Mouse (Mus musculus): ENCODE data around the gene Gm17571. TPM values are rescaled to one million over a fixed set of nuclear protein-coding genes. Genes with fewer than 3 reads are reported as not detected.

Gene Gm17571
- polyA plus RNA-seq, 1 experiment from 2014 or later, result not detected

DNA sequence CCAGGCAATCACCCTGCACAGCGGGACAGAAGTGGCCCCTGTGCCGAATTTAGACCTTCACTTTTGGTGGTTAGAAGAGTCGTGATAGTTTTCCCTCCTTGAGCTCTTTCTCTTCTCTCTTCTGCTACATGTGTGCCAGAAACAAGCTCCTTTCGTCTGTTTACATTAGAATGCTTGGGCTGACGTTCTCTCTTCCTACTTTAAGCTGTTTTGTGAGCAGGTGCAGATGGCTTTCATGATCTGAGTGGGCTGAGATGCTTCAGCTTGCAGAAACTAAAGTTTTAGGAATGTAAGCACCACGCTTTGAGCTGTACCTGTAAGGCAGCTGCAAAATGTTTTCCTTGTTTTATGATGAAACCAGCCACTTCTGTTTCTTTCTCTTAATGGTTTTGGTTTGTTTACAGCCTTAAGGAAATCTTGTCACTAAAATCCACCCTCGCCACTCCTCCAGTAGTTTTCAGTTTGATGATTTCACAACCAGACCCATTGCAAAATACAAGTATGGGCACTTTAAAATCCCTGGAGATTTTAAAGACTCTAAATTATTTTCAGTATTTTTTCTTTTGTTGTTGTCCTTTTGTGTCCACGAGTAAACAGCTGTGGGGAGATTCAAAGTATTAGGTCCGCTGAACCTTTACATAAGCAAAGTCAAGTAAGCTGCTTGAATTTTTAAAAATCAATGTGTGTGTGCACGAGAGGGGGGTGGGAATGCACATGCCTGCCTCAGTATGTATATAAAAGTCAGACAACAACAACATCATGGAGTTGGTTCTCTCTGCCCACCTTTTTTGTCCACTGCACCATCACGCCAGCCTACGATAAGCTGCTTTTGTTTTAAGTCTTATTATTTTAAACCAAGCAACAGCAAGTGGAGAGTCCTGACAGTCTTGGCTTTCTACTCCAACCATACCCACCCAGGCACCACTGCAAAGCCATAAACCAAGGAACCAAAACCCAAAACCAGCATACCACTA, 38.0 kb upstream of the Gm17571 start:
- peak; percentile 79 for DNase-seq
- no peak overlapping the region for H3K9ac ChIP-seq
- H3K4me3 ChIP-seq (ENCODE audit: low read depth, low read length), result no peak overlapping the region
- no peak for TF ChIP-seq CTCF (IDR thresholded peaks at IDR 0.05; ENCODE audit: low read depth)
- no peaks in the 10 kb centered on the region for H3K9me3 ChIP-seq (ENCODE audit: low read depth, low read length)
- peaks cover 34% of the 10 kb centered on the region for H3K4me1 ChIP-seq (ENCODE audit: insufficient read depth)
- peak overlapping the region; percentile 39 for H3K4me2 ChIP-seq
- H3K36me3 ChIP-seq (ENCODE audit: insufficient read depth), result no peaks in the 10 kb centered on the region
- WGBS, result 35% methylated on average over 12 of the region's 12 CpGs
- ATAC-seq (ENCODE audit: insufficient read depth), result peak; percentile 41; the same call in 1 of the 2 replicates
- H3K27me3 ChIP-seq (ENCODE audit: insufficient read depth, low read length), result no peaks in the 10 kb centered on the region
- H3K27ac ChIP-seq (ENCODE audit: low read depth), result peak overlapping the region; percentile 47

GRCm38 (mm10) chr9:13483199-13484068, 36.9 kb upstream of the Gm17571 start:
- no peak overlapping the region for H3K4me3 ChIP-seq (ENCODE audit: low read depth, low read length)
- H3K4me2 ChIP-seq, result peak overlapping the region; percentile 39; the same call in 1 of the 2 replicates
- TF ChIP-seq CTCF (IDR thresholded peaks at IDR 0.05; ENCODE audit: low read depth), result no peak
- H3K4me1 ChIP-seq (ENCODE audit: insufficient read depth), result peaks cover 38% of the 10 kb centered on the region
- H3K9ac ChIP-seq, result no peak overlapping the region
- peak; percentile 53; the same call in 1 of the 2 replicates for ATAC-seq (ENCODE audit: insufficient read depth)
- WGBS, result 50% methylated on average over 5 of the region's 5 CpGs
- peak overlapping the region; percentile 47 for H3K27ac ChIP-seq (ENCODE audit: low read depth)
- no peaks in the 10 kb centered on the region for H3K36me3 ChIP-seq (ENCODE audit: insufficient read depth)
- no peaks in the 10 kb centered on the region for H3K27me3 ChIP-seq (ENCODE audit: insufficient read depth, low read length)
- no peaks in the 10 kb centered on the region for H3K9me3 ChIP-seq (ENCODE audit: low read depth, low read length)
- peak; percentile 52 for DNase-seq

DNA sequence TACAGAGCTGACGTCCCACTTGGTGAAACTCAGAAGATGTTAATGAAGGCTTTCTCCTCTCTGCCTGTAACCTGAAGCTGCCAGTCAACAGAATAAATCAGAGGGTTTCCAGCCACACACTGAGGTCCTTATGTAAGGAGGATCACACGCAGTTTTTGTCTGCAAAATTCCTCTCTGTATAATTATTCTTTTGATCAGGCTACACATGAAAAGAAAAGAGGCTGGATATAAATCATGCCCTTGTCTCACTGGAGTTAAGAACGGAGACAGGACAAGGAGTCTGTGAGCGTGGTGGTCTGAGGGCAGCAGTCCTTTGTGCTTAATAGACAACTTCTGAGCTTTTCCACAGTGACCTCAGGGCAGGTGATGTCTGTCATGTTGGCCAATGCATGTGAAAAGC, 32.7 kb upstream of the Gm17571 start:
- H3K9ac ChIP-seq, result no peak overlapping the region
- no peak for TF ChIP-seq CTCF (IDR thresholded peaks at IDR 0.05; ENCODE audit: low read depth)
- H3K4me2 ChIP-seq, result no peak overlapping the region
- ATAC-seq (ENCODE audit: insufficient read depth) (no peak), DNase-seq (no peak)
- no peaks in the 10 kb centered on the region for H3K36me3 ChIP-seq (ENCODE audit: insufficient read depth)
- no peak overlapping the region for H3K27ac ChIP-seq (ENCODE audit: low read depth)
- H3K4me1 ChIP-seq (ENCODE audit: insufficient read depth), result peaks cover 16% of the 10 kb centered on the region
- no peaks in the 10 kb centered on the region for H3K9me3 ChIP-seq (ENCODE audit: low read depth, low read length)
- no peak overlapping the region for H3K4me3 ChIP-seq (ENCODE audit: low read depth, low read length)
- no peaks in the 10 kb centered on the region for H3K27me3 ChIP-seq (ENCODE audit: insufficient read depth, low read length)
- WGBS, result 28% methylated on average over 4 of the region's 4 CpGs

DNA sequence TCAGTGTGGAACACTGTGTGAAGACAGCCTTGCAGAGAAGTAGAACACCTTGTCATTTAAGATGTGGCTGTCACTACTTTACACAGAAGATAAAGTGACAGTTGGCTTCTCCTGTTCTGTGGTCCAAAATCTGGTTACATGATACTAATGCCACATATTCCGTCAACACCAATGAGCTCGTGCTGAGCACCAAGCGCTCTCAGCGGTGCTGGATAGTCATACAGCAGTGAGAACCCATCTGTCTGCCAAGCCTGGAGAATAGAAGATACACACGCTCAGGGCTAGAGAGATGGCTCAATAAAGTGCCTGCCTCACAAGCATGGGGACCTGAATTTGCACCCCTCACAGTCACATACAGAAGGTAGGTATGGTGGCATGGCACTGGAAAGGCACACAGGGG, 28.4 kb upstream of the Gm17571 start:
- DNase-seq, result no peak
- H3K9me3 ChIP-seq (ENCODE audit: low read depth, low read length), result no peaks in the 10 kb centered on the region
- no peaks in the 10 kb centered on the region for H3K27me3 ChIP-seq (ENCODE audit: insufficient read depth, low read length)
- H3K9ac ChIP-seq, result no peak overlapping the region
- H3K4me3 ChIP-seq (ENCODE audit: low read depth, low read length), result no peak overlapping the region
- H3K36me3 ChIP-seq (ENCODE audit: insufficient read depth), result no peaks in the 10 kb centered on the region
- no peak for ATAC-seq (ENCODE audit: insufficient read depth)
- 0 out of 2 replicates have a peak, but pooled peaks cover 4% of the 10 kb centered on the region for H3K4me1 ChIP-seq (ENCODE audit: insufficient read depth)
- 85% methylated on average over 5 of the region's 5 CpGs for WGBS
- no peak overlapping the region for H3K27ac ChIP-seq (ENCODE audit: low read depth)
- TF ChIP-seq CTCF (IDR thresholded peaks at IDR 0.05; ENCODE audit: low read depth), result no peak
- no peak overlapping the region for H3K4me2 ChIP-seq

GRCm38 (mm10) chr9:13470013-13470412, 23.5 kb upstream of the Gm17571 start:
- no peak for TF ChIP-seq CTCF (IDR thresholded peaks at IDR 0.05; ENCODE audit: low read depth)
- H3K9me3 ChIP-seq (ENCODE audit: low read depth, low read length), result no peaks in the 10 kb centered on the region
- H3K4me3 ChIP-seq (ENCODE audit: low read depth, low read length), result no peak overlapping the region
- H3K27me3 ChIP-seq (ENCODE audit: insufficient read depth, low read length), result no peaks in the 10 kb centered on the region
- H3K27ac ChIP-seq (ENCODE audit: low read depth), result no peak overlapping the region
- ATAC-seq (ENCODE audit: insufficient read depth), result no peak
- no peak overlapping the region for H3K4me2 ChIP-seq
- H3K9ac ChIP-seq, result no peak overlapping the region
- WGBS, result 42% methylated on average over 7 of the region's 7 CpGs
- peak; percentile 54 for DNase-seq
- no peaks in the 10 kb centered on the region for H3K36me3 ChIP-seq (ENCODE audit: insufficient read depth)
- H3K4me1 ChIP-seq (ENCODE audit: insufficient read depth), result no peaks in the 10 kb centered on the region

GRCm38 (mm10) chr9:13468778-13469177, 22.2 kb upstream of the Gm17571 start:
- WGBS, result 59% methylated on average over 6 of the region's 6 CpGs
- no peak for ATAC-seq (ENCODE audit: insufficient read depth)
- Histone ChIP-seq H3K27ac (ENCODE audit: low read depth) (no peak overlapping the region), H3K4me1 (ENCODE audit: insufficient read depth) (no peaks in the 10 kb centered on the region), H3K36me3 (ENCODE audit: insufficient read depth) (no peaks in the 10 kb centered on the region), H3K4me2 (no peak overlapping the region), H3K4me3 (ENCODE audit: low read depth, low read length) (no peak overlapping the region), H3K9me3 (ENCODE audit: low read depth, low read length) (no peaks in the 10 kb centered on the region), H3K27me3 (ENCODE audit: insufficient read depth, low read length) (no peaks in the 10 kb centered on the region), H3K9ac (no peak overlapping the region)
- TF ChIP-seq CTCF (IDR thresholded peaks at IDR 0.05; ENCODE audit: low read depth), result no peak
- DNase-seq, result no peak

- no peak for TF ChIP-seq CTCF (IDR thresholded peaks at IDR 0.05; ENCODE audit: low read depth)
- no peaks in the 10 kb centered on the region for H3K36me3 ChIP-seq (ENCODE audit: insufficient read depth)
- H3K27ac ChIP-seq (ENCODE audit: low read depth), result no peak overlapping the region
- no peak for ATAC-seq (ENCODE audit: insufficient read depth)
- H3K4me2 ChIP-seq, result no peak overlapping the region
- WGBS, result 77% methylated on average over 7 of the region's 7 CpGs
- H3K27me3 ChIP-seq (ENCODE audit: insufficient read depth, low read length), result no peaks in the 10 kb centered on the region
- DNase-seq, result no peak
- H3K9me3 ChIP-seq (ENCODE audit: low read depth, low read length), result no peaks in the 10 kb centered on the region
- no peaks in the 10 kb centered on the region for H3K4me1 ChIP-seq (ENCODE audit: insufficient read depth)
- no peak overlapping the region for H3K4me3 ChIP-seq (ENCODE audit: low read depth, low read length)
- H3K9ac ChIP-seq, result no peak overlapping the region
These were observed 21.2 kb upstream of the Gm17571 start for GRCm38 (mm10) chr9:13467745-13468144.
